Mouse (Mus musculus) lung, postnatal 14 days (tissue): ENCODE measurements around the gene Ptbp3.

ENCODE experiments used
- DNase-seq: peaks from one replicate; pipeline ENCODE4 v3.0.0; 2021

The Ptbp3 gene

GRCm38 (mm10) chr4:59465449-59465848 lies 83.7 kb downstream of the Ptbp3 start:
- DNase-seq: no peak

- DNase-seq: no peak
These were observed 84.5 kb downstream of the Ptbp3 start for GRCm38 (mm10) chr4:59464661-59465060.

DNA sequence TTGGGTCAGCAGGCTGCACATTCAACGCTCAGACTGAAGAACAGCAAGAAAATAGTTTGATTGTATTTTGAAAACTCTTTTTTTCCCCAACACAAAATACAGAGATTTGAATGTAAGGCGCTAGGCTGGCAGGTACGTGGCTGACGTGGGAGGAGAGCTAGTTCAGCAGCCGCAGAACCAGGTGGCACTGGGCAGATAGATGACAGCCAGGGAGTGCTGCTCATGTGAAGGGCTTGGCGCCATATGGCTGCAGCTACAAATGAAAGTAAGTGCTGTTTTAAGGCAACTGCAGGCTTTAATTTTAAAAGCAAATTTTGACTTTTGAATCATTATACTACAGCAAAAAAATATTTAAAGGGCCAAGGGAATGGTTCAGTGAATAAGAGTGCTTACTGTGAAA lies 86.7 kb downstream of the Ptbp3 start:
- DNase-seq: no peak

- DNase-seq: no peak
These were observed 87.9 kb downstream of the Ptbp3 start for GRCm38 (mm10) chr4:59461116-59461727.

DNA sequence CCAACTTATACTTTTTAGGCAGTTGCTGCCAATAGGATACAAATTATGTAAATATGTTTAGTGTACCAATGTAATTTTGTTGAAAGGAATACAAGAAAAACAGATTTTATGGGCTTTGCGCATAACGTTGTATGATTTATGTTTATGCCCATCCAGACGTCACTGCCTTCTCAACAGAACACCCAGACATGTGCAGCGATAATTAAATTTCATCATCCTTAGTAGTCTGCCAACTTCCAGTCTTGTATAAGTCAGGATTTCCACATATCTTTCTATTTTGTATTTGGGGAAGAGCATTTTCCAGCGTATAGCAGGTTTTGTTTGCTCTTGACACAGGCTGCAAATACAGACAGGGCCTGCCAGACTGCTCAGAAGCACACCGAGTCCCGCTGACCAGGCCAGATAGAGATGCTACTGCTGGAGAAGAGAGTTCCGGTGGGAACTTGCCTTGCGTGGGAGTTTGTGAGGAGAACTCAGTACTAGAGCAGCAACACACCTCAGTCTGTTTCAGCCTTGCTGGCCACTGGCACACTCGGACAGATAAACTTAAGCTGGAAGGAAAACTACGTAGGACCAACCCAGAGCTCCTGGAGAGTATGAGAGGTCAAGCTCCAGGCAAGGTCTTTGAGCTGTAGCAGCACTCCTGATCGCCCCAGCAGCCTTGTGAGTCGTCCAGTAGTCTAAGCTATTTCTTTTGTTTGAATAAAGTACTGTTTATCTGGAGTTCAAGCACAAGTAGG lies 89.8 kb downstream of the Ptbp3 start:
- DNase-seq: no peak

DNA sequence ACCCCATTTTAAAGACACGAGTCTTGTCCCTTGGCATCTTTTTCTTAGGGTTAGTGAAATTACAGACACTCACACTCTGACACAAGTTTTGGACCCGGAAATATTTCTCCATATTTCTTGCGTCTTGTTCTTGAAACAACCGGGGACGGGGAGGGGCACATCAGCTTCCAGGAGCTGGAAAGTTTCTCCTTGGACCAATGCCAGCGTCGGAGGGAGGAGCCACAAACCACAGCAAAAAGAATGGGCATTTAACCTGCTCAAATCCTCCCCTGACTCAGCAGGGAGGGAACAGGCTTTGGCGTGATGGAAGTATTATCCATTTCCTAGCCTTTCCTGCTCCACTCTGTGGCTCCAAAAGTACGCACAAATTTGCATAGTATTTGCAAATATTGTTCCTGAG lies 91.2 kb downstream of the Ptbp3 start:
- DNase-seq: peak; percentile 71

DNA sequence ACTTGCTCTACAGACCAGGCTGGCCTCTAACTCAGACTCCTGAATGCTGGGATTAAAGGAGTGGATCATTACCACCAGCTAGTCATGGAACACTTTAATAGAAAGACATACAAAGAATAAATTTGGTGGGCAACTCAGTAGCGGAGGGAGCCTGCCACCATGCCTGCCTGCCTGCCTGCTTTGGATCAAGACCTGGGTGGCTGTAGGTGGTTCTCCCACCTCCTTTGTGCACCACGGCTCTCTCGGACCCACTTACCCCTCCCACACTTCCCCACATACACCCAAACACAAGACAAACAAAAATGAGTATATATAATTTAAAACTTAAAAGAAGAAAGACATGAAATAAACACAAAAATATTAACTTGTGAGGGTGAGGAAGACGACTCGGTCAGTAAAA lies 92.1 kb downstream of the Ptbp3 start:
- DNase-seq: no peak

- DNase-seq: no peak
These were observed 93.7 kb downstream of the Ptbp3 start for GRCm38 (mm10) chr4:59455465-59455864.

DNA sequence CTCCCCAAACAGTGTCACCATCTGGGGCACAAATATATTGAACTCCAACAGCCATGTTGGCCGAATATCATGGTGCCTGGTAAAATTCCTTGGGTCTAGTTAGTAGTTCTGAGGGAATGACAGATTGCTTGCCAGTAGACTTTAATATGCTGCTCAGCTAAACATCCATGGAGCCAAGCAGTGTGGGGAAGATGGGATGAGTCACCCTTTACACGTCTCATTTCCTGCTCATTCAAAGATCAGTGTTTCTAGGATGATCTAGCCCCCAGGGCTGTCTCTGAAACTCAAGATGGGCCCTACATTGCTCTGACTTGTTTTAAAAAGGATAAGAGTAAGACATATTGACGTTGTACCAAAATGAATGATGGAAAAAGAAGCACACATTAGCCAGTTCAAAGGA lies 95.1 kb downstream of the Ptbp3 start:
- no peak for DNase-seq

DNA sequence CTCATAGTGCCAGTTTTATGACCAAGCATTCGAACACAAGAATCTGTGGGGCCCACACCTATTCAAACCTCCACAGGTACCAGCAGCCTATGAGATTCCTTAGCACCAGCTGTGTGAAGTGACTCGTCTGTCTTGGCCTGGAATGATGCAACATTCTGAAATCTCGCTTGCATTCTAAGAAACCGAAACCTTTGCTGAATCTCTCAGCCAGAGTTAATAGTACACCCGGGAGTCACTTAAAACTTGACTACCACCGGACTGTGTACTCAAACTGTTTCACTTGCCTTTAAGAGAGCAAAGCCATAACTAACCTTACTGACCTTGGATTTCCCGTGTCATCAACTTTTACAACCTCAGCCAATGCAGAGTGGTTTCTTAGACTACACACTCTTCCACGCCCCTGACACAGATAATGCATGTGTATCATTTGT lies 96.6 kb downstream of the Ptbp3 start:
- no peak for DNase-seq

- no peak for DNase-seq
These were observed 98.3 kb downstream of the Ptbp3 start for GRCm38 (mm10) chr4:59450906-59451305.

DNA sequence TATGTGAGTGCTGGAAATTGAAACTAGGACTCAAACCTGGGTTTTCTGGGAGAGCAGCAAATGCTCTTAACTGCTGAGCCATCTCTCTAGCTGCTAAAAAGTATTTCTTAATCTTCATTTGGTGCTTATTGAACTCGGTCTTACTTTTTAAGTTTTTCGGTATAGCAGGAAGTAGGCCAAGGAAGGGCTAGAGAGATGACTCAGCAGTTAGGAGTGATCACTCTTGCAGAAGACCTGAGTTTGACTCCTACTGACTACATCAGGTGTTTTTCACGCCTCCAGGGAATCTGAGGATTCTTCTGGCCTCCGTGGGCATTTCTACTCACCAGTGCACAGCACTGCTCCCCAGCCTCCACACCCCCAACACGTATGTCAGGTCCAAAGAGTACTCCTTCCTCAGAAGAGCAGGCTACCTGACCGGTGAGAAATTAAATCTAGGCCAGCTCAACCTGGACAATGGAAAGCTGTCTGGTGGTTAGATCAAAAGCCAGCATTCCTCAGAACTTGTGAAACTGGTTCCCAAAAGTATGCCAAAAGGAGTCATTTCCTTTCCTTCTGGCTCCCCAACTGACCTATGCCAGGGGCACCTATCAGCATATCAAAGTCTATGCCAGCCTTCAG lies 98.8 kb downstream of the Ptbp3 start:
- no peak for DNase-seq

GRCm38 (mm10) chr4:59447296-59447695 lies 101.9 kb downstream of the Ptbp3 start:
- no peak for DNase-seq

GRCm38 (mm10) chr4:59445516-59445915 lies 103.6 kb downstream of the Ptbp3 start:
- DNase-seq: no peak

- no peak for DNase-seq
These were observed 104.2 kb downstream of the Ptbp3 start for GRCm38 (mm10) chr4:59444994-59445393.

- no peak for DNase-seq
These were observed 105.1 kb downstream of the Ptbp3 start for GRCm38 (mm10) chr4:59444085-59444484.

- no peak for DNase-seq
These were observed 107.9 kb downstream of the Ptbp3 start for GRCm38 (mm10) chr4:59441265-59441664.

DNA sequence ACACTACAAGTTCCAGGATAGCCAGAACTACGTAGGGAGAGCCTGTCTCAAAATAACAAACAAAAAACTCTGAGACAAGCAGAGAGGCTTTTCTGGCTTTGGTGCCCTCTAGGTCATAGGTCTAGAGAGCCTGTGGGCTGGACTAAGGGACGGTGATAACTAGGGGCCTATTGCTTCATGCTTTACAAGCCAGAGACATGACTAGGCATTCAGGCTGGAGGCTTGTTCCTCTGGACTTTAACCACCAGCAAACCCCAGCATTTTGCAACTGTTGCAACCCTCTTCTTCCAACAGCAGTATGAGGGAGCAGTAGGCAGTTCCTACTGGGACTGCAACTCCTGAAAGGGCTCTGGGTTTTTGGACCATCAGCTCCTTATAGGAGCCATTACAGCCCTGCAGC lies 109.2 kb downstream of the Ptbp3 start:
- DNase-seq: no peak

- no peak for DNase-seq
These were observed 110.1 kb downstream of the Ptbp3 start for GRCm38 (mm10) chr4:59439041-59439440.

DNA sequence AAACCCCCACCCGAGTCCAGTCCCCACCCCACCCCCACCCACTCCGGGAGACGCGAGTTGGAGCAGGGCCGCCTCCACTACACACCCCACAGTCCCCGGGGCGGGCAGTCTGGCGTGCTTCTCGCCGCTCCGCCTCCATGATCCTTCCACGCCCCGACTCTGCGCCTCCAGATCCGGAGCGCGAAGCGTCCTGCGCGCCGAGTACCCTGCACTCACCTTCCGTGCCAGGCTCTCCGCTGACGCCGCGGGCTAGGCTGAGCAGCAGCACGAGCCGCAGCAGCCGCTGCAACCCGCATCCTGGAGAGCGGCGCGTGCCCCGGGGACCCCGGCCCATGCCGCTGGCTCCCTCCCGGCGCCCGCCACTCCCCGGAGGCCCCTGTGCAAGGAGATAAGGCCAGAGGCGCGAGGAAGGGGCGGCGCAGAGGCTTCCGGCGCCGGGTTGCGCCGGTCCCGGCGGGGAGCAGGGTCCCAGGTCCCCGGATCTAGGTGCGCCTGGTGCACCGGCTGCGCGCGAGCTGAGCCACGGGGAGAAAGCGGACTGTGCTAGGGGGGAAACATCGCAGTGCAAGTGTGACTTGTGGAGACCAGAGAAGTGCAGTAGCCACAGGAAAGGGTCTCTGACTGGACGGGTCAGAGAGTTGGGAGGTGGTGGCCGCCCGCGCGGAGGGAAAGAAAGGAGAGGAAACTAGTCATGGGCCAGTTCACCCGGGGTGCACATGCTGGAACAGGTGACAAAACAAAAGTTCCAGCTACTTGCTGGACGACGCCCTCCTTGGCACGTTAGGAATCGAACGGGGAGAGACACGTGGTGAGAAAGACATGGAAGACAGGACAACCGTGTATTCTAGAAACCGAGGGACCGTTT lies 110.9 kb downstream of the Ptbp3 start, which contains the start of gene Susd1:
Gene Susd1, minus strand, starts transcription at position 644 of the 865 bp plus-strand sequence.
- DNase-seq: peak; percentile 66

DNA sequence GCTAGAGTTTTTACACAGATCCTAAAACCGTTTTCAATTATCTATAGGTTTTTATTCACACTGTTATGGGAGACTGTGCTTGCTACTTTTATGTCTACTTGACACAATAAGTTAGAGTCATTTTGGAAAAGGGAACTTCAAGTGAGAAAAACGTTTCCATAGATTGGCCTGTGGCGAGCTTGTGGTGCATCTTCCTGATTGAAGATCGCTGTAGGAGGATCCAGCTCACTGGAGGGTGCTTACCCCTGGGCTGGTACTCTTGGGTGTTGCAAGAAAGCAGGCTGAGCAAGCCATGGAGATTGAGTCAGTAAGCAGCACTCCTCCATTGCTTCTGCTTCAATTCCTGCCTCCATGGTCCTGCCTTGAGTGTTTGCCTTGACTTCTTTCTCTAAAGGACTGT lies 113.2 kb downstream of the Ptbp3 start:
- no peak for DNase-seq

DNA sequence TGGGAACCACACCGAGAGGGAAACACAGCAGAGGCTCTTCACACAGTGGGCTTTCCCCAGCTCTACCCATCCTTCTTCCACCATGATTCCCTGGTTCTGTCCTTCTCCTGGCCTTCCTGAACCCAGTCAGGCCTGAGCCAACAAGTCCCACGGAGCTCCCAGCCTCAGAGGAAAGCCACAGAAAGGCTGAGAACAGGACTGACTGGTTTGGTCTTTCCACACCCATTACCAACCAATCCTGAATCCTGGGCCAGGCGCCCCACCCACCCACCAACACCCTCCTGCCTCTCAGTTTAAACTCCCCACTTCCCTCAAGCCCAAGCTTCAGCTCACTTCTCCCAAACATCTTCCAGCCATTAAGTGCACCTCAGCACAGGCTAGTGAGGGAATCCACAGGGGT lies 115.1 kb downstream of the Ptbp3 start:
- DNase-seq: peak; percentile 15

DNA sequence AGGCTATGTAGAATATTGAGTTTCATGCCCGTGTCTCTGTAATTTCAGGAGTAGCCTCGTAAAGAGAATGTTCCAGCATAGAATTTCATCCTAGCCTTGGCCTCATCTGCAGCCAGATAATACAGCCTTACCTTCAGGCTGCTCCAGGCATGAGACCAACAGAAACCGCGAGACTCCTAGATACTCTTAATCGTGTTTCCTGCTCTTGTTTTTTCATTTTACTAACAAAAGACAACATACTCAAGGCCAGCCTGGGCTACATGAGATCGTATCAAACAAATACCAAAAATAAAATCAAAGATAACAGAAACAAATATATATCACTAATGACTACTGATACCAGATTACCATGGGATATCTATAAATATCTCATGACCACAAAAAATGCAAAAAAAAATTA lies 120.0 kb downstream of the Ptbp3 start:
- no peak for DNase-seq
